Mouse (Mus musculus) heart, postnatal 4 days (tissue): ENCODE measurements around the gene Cyp19a1. TPM values are rescaled to one million over a fixed set of nuclear protein-coding genes. Genes with fewer than 3 reads are reported as not detected.

Experiments
- DNase-seq: peaks from one replicate; pipeline ENCODE4 v3.0.0; 2021
- total RNA-seq, 2 experiments: library from RNA; stranded (reverse); gene quantifications; 2 replicates each; pipeline ENCODE4 v1.2.3; 2021

Gene Cyp19a1
- total RNA-seq: not detected

- DNase-seq: no peak
Measured at GRCm38 (mm10) chr9:54268010-54268409, at the start of gene Cyp19a1. TSS of gene Cyp19a1 (minus strand) at chr9:54268110.

- DNase-seq: no peak
Measured at GRCm38 (mm10) chr9:54316363-54316762, 48.5 kb upstream of the Cyp19a1 start.

- no peak for DNase-seq
Measured at GRCm38 (mm10) chr9:54308751-54309358, 40.9 kb upstream of the Cyp19a1 start.

GRCm38 (mm10) chr9:54308209-54308608 lies 40.3 kb upstream of the Cyp19a1 start:
- no peak for DNase-seq

GRCm38 (mm10) chr9:54301255-54301654 lies 33.3 kb upstream of the Cyp19a1 start:
- peak; percentile 62 for DNase-seq

GRCm38 (mm10) chr9:54299792-54300191 lies 31.9 kb upstream of the Cyp19a1 start:
- no peak for DNase-seq

GRCm38 (mm10) chr9:54299389-54299788 lies 31.5 kb upstream of the Cyp19a1 start:
- no peak for DNase-seq

GRCm38 (mm10) chr9:54287804-54288203 lies 19.9 kb upstream of the Cyp19a1 start:
- DNase-seq: no peak

- no peak for DNase-seq
Measured at GRCm38 (mm10) chr9:54286331-54286987, 18.5 kb upstream of the Cyp19a1 start, which contains the start of gene Gldn. TSS of gene Gldn (plus strand) at chr9:54286486.

- no peak for DNase-seq
Measured at GRCm38 (mm10) chr9:54279046-54279589, 11.2 kb upstream of the Cyp19a1 start.

- DNase-seq: no peak
Measured at GRCm38 (mm10) chr9:54275283-54275682, 7.4 kb upstream of the Cyp19a1 start.

GRCm38 (mm10) chr9:54270889-54271288 lies 3.0 kb upstream of the Cyp19a1 start:
- peak; percentile 34 for DNase-seq

- DNase-seq: no peak
Measured at GRCm38 (mm10) chr9:54269987-54270386, 2.1 kb upstream of the Cyp19a1 start.

- DNase-seq: no peak
Measured at GRCm38 (mm10) chr9:54264754-54265153, 3.2 kb downstream of the Cyp19a1 start.

GRCm38 (mm10) chr9:54244869-54245665 lies 22.8 kb downstream of the Cyp19a1 start:
- no peak for DNase-seq

GRCm38 (mm10) chr9:54227580-54227979 lies 40.3 kb downstream of the Cyp19a1 start:
- DNase-seq: no peak

GRCm38 (mm10) chr9:54216511-54216910 lies 51.4 kb downstream of the Cyp19a1 start:
- no peak for DNase-seq

- no peak for DNase-seq
Measured at GRCm38 (mm10) chr9:54214881-54215280, 53.0 kb downstream of the Cyp19a1 start.

GRCm38 (mm10) chr9:54194790-54195189 lies 73.1 kb downstream of the Cyp19a1 start:
- no peak for DNase-seq

- DNase-seq: no peak
Measured at GRCm38 (mm10) chr9:54191435-54191834, 76.5 kb downstream of the Cyp19a1 start.

- DNase-seq: no peak
Measured at GRCm38 (mm10) chr9:54182484-54182883, 85.4 kb downstream of the Cyp19a1 start.

- peak; percentile 57 for DNase-seq
Measured at GRCm38 (mm10) chr9:54181330-54181729, 86.6 kb downstream of the Cyp19a1 start.

GRCm38 (mm10) chr9:54180216-54180615 lies 87.7 kb downstream of the Cyp19a1 start:
- no peak for DNase-seq
